Mouse (Mus musculus) C2C12 (cell line): ENCODE measurements around the gene Tmigd1.

Source experiments
- CTCF ChIP-seq: IDR thresholded peaks from one replicate; pipeline ENCODE4 v1.5.1; 2011; ENCODE audit not compliant: control insufficient read depth, insufficient read depth, insufficient read length
- MYOD1 ChIP-seq: IDR thresholded peaks from one replicate; pipeline ENCODE4 v1.6.1; 2011; ENCODE audit warnings: low read depth; ENCODE audit not compliant: control insufficient read depth, insufficient read length

- TF ChIP-seq CTCF (no peak), MYOD1 (no peak)
Measured at GRCm38 (mm10) chr11:76856601-76857000, 45.4 kb upstream of the Tmigd1 start.
